Mouse (Mus musculus): ENCODE measurements around the gene Tbcd.

DNA sequence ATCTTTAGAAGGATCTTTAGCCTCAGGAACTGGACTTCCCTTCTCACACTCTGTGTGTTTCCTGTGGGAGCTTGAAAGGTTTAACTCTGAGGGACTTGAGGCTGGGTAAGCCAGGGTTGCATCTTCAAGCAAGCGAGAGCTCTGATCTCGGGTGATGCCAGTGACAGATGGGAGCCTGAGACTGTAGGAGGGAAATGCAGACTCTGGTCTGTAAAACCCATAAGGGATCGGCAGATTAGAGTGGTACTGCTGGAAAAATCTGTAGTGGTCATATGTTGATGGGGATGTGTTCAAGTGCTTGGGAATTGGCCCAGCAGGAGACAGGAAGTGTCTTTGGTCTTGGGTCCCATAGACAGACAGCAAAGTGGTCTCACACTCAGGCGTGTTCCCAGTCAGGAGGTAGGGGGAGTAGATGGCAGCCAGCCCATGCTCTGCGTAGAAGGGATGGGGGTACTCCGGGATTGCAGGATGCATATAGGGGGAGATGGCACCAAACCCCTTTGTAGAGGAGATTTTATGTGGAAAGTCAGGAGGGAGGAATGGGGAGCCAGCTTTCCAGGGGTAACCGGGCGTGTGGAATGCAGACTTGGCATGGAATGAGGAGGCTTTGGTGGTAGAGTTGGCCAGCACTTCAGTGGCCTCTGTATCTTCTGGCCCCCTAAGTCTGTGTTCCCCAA, 61.3 kb downstream of the Tbcd start:
- TF ChIP-seq CTCF (IDR thresholded peaks at IDR 0.05; ENCODE audit: low read depth) (no peak), EP300 (IDR thresholded peaks at IDR 0.05; ENCODE audit: low read depth) (no peak)

Measured in liver, postnatal 0 days (tissue).